Mouse (Mus musculus) CH12.LX (cell line): Measurements from ENCODE around the gene Agpat4. TPM values are rescaled to one million over a fixed set of nuclear protein-coding genes. Genes with fewer than 3 reads are reported as not detected.

Experiments used
- DNase-seq: peaks from one replicate; pipeline ENCODE4 v3.0.0-alpha.2; 2013; ENCODE audit errors: extremely low read depth
- H3K27ac ChIP-seq: 2 replicates; pipeline ENCODE4 v1.5.1; 2012; ENCODE audit warnings: low read depth, mild to moderate bottlenecking, control low read depth, moderate library complexity; ENCODE audit not compliant: insufficient read depth
- H3K27me3 ChIP-seq: replicated peaks from 2 replicates; pipeline ENCODE3; 2012; ENCODE audit warnings: inconsistent platforms
- H3K36me3 ChIP-seq, 2 experiments: replicated peaks in 1 of 2; 2 replicates each; pipeline versions ENCODE3 to v1.6.1; 2012; ENCODE audit warnings: inconsistent platforms in 1 of 2, low read length in 1 of 2, mild to moderate bottlenecking in 1 of 2, mixed read lengths in 1 of 2, moderate library complexity in 1 of 2; ENCODE audit not compliant: control insufficient read depth in 1 of 2, insufficient read depth in 1 of 2
- H3K4me1 ChIP-seq, 2 experiments: 2 replicates each; pipeline ENCODE4 v1.6.1; 2012; ENCODE audit warnings: inconsistent platforms in 1 of 2, moderate library complexity in 1 of 2; ENCODE audit not compliant: insufficient read depth in 2 of 2, control insufficient read depth in 1 of 2
- H3K4me2 ChIP-seq: 2 replicates; pipeline ENCODE4 v1.6.1; 2012; ENCODE audit warnings: low read depth, mild to moderate bottlenecking, control low read depth; ENCODE audit not compliant: poor library complexity, insufficient read depth, severe bottlenecking
- H3K4me3 ChIP-seq, 3 experiments: fragments of 150-350 bp in 1 of 3; sonication (generic) in 1 of 3; replicated peaks in 1 of 3; 2 replicates each; pipeline versions ENCODE3 to v1.5.1; 2011 to 2012; ENCODE audit warnings: low read depth in 2 of 3, low read length in 2 of 3, mild to moderate bottlenecking in 2 of 3, moderate library complexity in 2 of 3, control low read depth in 1 of 3, improper control_type of control experiment in 1 of 3, inconsistent platforms in 1 of 3, mixed read lengths in 1 of 3; ENCODE audit not compliant: poor library complexity in 1 of 3
- H3K79me2 ChIP-seq: replicated peaks from 2 replicates; pipeline ENCODE4 v1.6.1; 2012; ENCODE audit warnings: mild to moderate bottlenecking, moderate library complexity; ENCODE audit not compliant: control insufficient read depth, poor library complexity, insufficient read depth, severe bottlenecking; ENCODE audit errors: extremely low read depth
- H3K9ac ChIP-seq: 2 replicates; pipeline ENCODE4 v1.6.1; 2012; ENCODE audit warnings: low read depth, mild to moderate bottlenecking, control low read depth, moderate library complexity; ENCODE audit not compliant: insufficient read depth
- H3K9me3 ChIP-seq: replicated peaks from 2 replicates; pipeline ENCODE3; 2012; ENCODE audit warnings: low read length, inconsistent platforms, mixed read lengths
- CHD2 ChIP-seq: IDR thresholded peaks from 2 replicates; pipeline ENCODE4 v1.6.1; 2011; ENCODE audit warnings: low read length, improper control_type of control experiment
- CTCF ChIP-seq, 2 experiments: IDR thresholded peaks in 1 of 2; conservative IDR thresholded peaks in 1 of 2; 2 replicates each; pipeline ENCODE4 v1.5.1; 2011 to 2012; ENCODE audit warnings: low read depth in 2 of 2, low read length in 2 of 2, improper control_type of control experiment in 1 of 2, inconsistent platforms in 1 of 2, mild to moderate bottlenecking in 1 of 2, moderate library complexity in 1 of 2
- GABPA ChIP-seq: IDR thresholded peaks from 2 replicates; pipeline ENCODE4 v1.6.1; 2012; ENCODE audit warnings: low read depth, low read length, improper control_type of control experiment, inconsistent platforms; ENCODE audit not compliant: insufficient replicate concordance
- HCFC1 ChIP-seq: IDR thresholded peaks from 2 replicates; pipeline ENCODE4 v1.6.1; 2012; ENCODE audit warnings: low read depth, mild to moderate bottlenecking, inconsistent platforms, low read length, improper control_type of control experiment
- IRF4 ChIP-seq: IDR thresholded peaks from 2 replicates; pipeline ENCODE4 v1.6.1; 2014; ENCODE audit warnings: low read depth, mild to moderate bottlenecking, inconsistent platforms, low read length, improper control_type of control experiment
- JUN ChIP-seq: IDR thresholded peaks from 2 replicates; pipeline ENCODE4 v1.6.1; 2011; ENCODE audit warnings: low read depth, mild to moderate bottlenecking, low read length, improper control_type of control experiment, moderate library complexity; ENCODE audit not compliant: insufficient read depth
- MAFK ChIP-seq: IDR thresholded peaks from 2 replicates; pipeline ENCODE4 v1.6.1; 2011; ENCODE audit warnings: low read length, improper control_type of control experiment; ENCODE audit not compliant: insufficient replicate concordance
- MXI1 ChIP-seq: IDR thresholded peaks from 2 replicates; pipeline ENCODE4 v1.6.1; 2011; ENCODE audit warnings: mild to moderate bottlenecking, low read depth, low read length, improper control_type of control experiment
- PAX5 ChIP-seq: IDR thresholded peaks from 2 replicates; pipeline ENCODE4 v1.6.1; 2012; ENCODE audit warnings: low read length, inconsistent platforms, mixed read lengths
- SMC3 ChIP-seq: IDR thresholded peaks from 2 replicates; pipeline ENCODE4 v1.6.1; 2011; ENCODE audit warnings: low read depth, low read length, improper control_type of control experiment
- TCF12 ChIP-seq: IDR thresholded peaks from 2 replicates; pipeline ENCODE4 v1.6.1; 2014; ENCODE audit warnings: low read depth, mild to moderate bottlenecking, inconsistent platforms, low read length, improper control_type of control experiment
- UBTF ChIP-seq: IDR thresholded peaks from 2 replicates; pipeline ENCODE4 v1.6.1; 2012; ENCODE audit warnings: low read depth, mild to moderate bottlenecking, inconsistent platforms, low read length, improper control_type of control experiment, moderate library complexity
- USF1 ChIP-seq: IDR thresholded peaks from 2 replicates; pipeline ENCODE4 v1.6.1; 2014; ENCODE audit warnings: low read depth, mild to moderate bottlenecking, inconsistent platforms, low read length, improper control_type of control experiment
- ZC3H11A ChIP-seq: IDR thresholded peaks from 2 replicates; pipeline ENCODE4 v1.6.1; 2012; ENCODE audit warnings: low read depth, mild to moderate bottlenecking, inconsistent platforms, low read length, improper control_type of control experiment
- ZKSCAN1 ChIP-seq: IDR thresholded peaks from 2 replicates; pipeline ENCODE4 v1.6.1; 2012; ENCODE audit warnings: low read depth, inconsistent platforms, low read length, improper control_type of control experiment, borderline replicate concordance
- dilution Hi-C: fragments of 300-500 bp; cut with MboI; formaldehyde crosslinking; loops from 2 replicates; pipeline ENCODE4 v1.14.3; 2020; ENCODE audit warnings: low sequenced_read_pairs; ENCODE audit not compliant: extremely low pct_unique_long_range_greater_than_20kb, extremely low pct_ligation_motif_present
- in situ Hi-C: fragments of 300-500 bp; cut with MboI; formaldehyde crosslinking; loops from 3 replicates; pipeline ENCODE4 v1.14.3; 2019; ENCODE audit warnings: low sequenced_read_pairs, low pct_ligation_motif_present, low pct_unique_long_range_greater_than_20kb, mixed read lengths
- polyA plus RNA-seq: library from polyadenylated mRNA; unstranded; fragments of >175 nt; gene quantifications from 2 replicates; pipeline ENCODE4 v1.2.1, GENCODE M21; 2012; ENCODE audit warnings: low read depth; ENCODE audit not compliant: insufficient read length
- total RNA-seq, 2 experiments: library from RNA; depleted of rRNA; stranded (reverse); fragments of 300-350 nt in 1 of 2; fragments of >200 nt in 1 of 2; gene quantifications; 2 replicates each; pipeline ENCODE4 v1.2.3; 2012 to 2014

Gene Agpat4
- total and polyA plus RNA-seq, 3 experiments = 34.7 to 83.2 (median 44.5) TPM

- peaks cover 7% of the 10 kb centered on the region for H3K9me3 ChIP-seq
- no peaks in the 10 kb centered on the region for H3K79me2 ChIP-seq
- no peaks in the 10 kb centered on the region for H3K27me3 ChIP-seq
- no peak overlapping the region for H3K4me3 ChIP-seq
- peaks cover 0 to 7% of the 10 kb centered on the region in 2 experiments; a peak in 2 of 4 replicates for H3K4me1 ChIP-seq
- H3K27ac ChIP-seq = no peak overlapping the region
- no peak overlapping the region for H3K4me2 ChIP-seq
- DNase-seq = no peak
- in situ Hi-C loops = no loop called here
- TF ChIP-seq PAX5 = no peak
- no peak for TF ChIP-seq UBTF
- TF ChIP-seq CHD2 = no peak
- TF ChIP-seq JUN = no peak
- no peak for TF ChIP-seq CTCF (conservative IDR thresholded peaks at IDR 0.05 in 1 of 2, IDR thresholded peaks at IDR 0.05 in 1 of 2; ENCODE audit: low read depth in 2 of 2, low read length in 2 of 2)
- TF ChIP-seq IRF4 = no peak
- no peak for TF ChIP-seq SMC3
- TF ChIP-seq TCF12 = no peak
- no peak for TF ChIP-seq USF1
- TF ChIP-seq ZC3H11A = no peak
- TF ChIP-seq GABPA = no peak
- dilution Hi-C loops = no loop called here
- no peaks in the 10 kb centered on the region for H3K36me3 ChIP-seq
- H3K9ac ChIP-seq = no peak overlapping the region
Observed at GRCm38 (mm10) chr17:12113626-12114025, 4.9 kb upstream of the Agpat4 start.

- H3K4me1 ChIP-seq = peaks cover 0 to 7% of the 10 kb centered on the region in 2 experiments; a peak in 2 of 4 replicates
- no peak overlapping the region for H3K4me2 ChIP-seq
- peaks cover 2% of the 10 kb centered on the region for H3K79me2 ChIP-seq
- DNase-seq = no peak
- H3K9ac ChIP-seq = no peak overlapping the region
- dilution Hi-C loops (no loop called here), in situ Hi-C loops (loop anchor here (5.0 kb wide), 1 partner anchor 47 kb away; no protein-coding TSS in a partner anchor)
- no peak overlapping the region for H3K4me3 ChIP-seq
- no peaks in the 10 kb centered on the region for H3K36me3 ChIP-seq
- peaks cover 7% of the 10 kb centered on the region for H3K9me3 ChIP-seq
- TF ChIP-seq ZKSCAN1 = no peak
- TF ChIP-seq UBTF = no peak
- no peaks in the 10 kb centered on the region for H3K27me3 ChIP-seq
- no peak overlapping the region for H3K27ac ChIP-seq
Observed at GRCm38 (mm10) chr17:12115086-12115485, 3.4 kb upstream of the Agpat4 start.

GRCm38 (mm10) chr17:12118131-12118530 is 373 bp upstream of the Agpat4 start:
- TF ChIP-seq HCFC1 (no peak), MAFK (no peak), MXI1 (0 out of 2 replicates have a peak, but pooled peaks have one; percentile 19)
- TF ChIP-seq, all 38 proteins: peak for 1
- Histone ChIP-seq H3K27me3 (no peaks in the 10 kb centered on the region), H3K4me3 (peak overlapping the region; percentile 74 to 85 (median 81)), H3K4me2 (peak overlapping the region; percentile 63), H3K4me1 (peaks cover 0 to 16% of the 10 kb centered on the region in 2 experiments; a peak in 2 of 4 replicates), H3K27ac (no peak overlapping the region), H3K9me3 (peaks cover 7% of the 10 kb centered on the region), H3K36me3 (peaks cover 0 to under 1% of the 10 kb centered on the region in 2 experiments), H3K9ac (peak overlapping the region; percentile 70; the same call in 1 of the 2 replicates), H3K79me2 (peaks cover 29% of the 10 kb centered on the region)
- dilution Hi-C loops = no loop called here
- in situ Hi-C loops = loop anchor here (5.0 kb wide), 1 partner anchor 44 kb away; no protein-coding TSS in a partner anchor
- DNase-seq = no peak
